Mouse (Mus musculus): ENCODE measurements around the gene Slc38a7.

GRCm38 (mm10) chr8:95800353-95800752 lies 53.0 kb downstream of the Slc38a7 start:
- TF ChIP-seq POLR2A (IDR thresholded peaks at IDR 0.05; ENCODE audit: low read depth, low read length) (no peak), CTCF (IDR thresholded peaks at IDR 0.05; ENCODE audit: extremely low read depth, insufficient read length, insufficient replicate concordance, low read depth, low read length) (no peak)

All from small intestine, adult 2 months (tissue).